Mouse (Mus musculus) kidney, embryonic 15.5 days (tissue): Measurements from ENCODE around the gene Tmem234. TPM values are rescaled to one million over a fixed set of nuclear protein-coding genes. Genes with fewer than 3 reads are reported as not detected.
A peak's percentile ranks its signal among the peaks of the same experiment; 100 is the strongest.

Experiments
- ATAC-seq: fragments of 200-750 bp; cut with Nextera tagmentation; replicated peaks from 2 replicates; pipeline ENCODE4 v1.8.0; 2017; ENCODE audit warnings: moderate TSS enrichment; ENCODE audit not compliant: low FRiP score
- H3K27ac ChIP-seq: fragments of 300-500 bp; sonication (generic); 2 replicates; pipeline ENCODE4 v1.5.1; 2015; ENCODE audit warnings: mild to moderate bottlenecking, inconsistent platforms
- H3K27me3 ChIP-seq: fragments of 300-500 bp; sonication (generic); 2 replicates; pipeline ENCODE4 v1.6.1; 2015; ENCODE audit warnings: inconsistent platforms
- H3K36me3 ChIP-seq: fragments of 300-500 bp; sonication (generic); 2 replicates; pipeline ENCODE4 v1.6.1; 2015; ENCODE audit warnings: inconsistent platforms
- H3K4me1 ChIP-seq: fragments of 300-500 bp; sonication (generic); 2 replicates; pipeline ENCODE4 v1.6.1; 2015; ENCODE audit warnings: inconsistent platforms
- H3K4me2 ChIP-seq: fragments of 300-500 bp; sonication (generic); 2 replicates; pipeline ENCODE4 v1.6.1; 2015; ENCODE audit warnings: moderate library complexity, mild to moderate bottlenecking, inconsistent platforms
- H3K4me3 ChIP-seq: fragments of 300-500 bp; sonication (generic); replicated peaks from 2 replicates; pipeline ENCODE4 v1.5.1; 2015; ENCODE audit warnings: mild to moderate bottlenecking, inconsistent platforms
- H3K9ac ChIP-seq: fragments of 300-500 bp; sonication (generic); 2 replicates; pipeline ENCODE4 v1.6.1; 2015; ENCODE audit warnings: mild to moderate bottlenecking, inconsistent platforms
- H3K9me3 ChIP-seq: fragments of 300-500 bp; sonication (generic); replicated peaks from 2 replicates; pipeline ENCODE4 v1.6.1; 2016; ENCODE audit warnings: inconsistent platforms
- WGBS: fragments of 180-500 bp; shearing (Covaris S2); methylation state at CpG from one replicate; pipeline ENCODE4 v1.1.7; 2015; ENCODE audit warnings: mixed read lengths; 5-methylcytosine and 5-hydroxymethylcytosine counted together
- microRNA-seq: library from miRNA; unstranded; fragments of <30 nt; microRNA quantifications from one replicate; pipeline ENCODE4, GENCODE M21; 2016
- polyA plus RNA-seq: library from polyadenylated mRNA; unstranded; fragments of >200 nt; fragmentation: Nextera tagmentation; extraction: Ambion mirVana; gene quantifications from 2 replicates; pipeline ENCODE4 v1.2.1, GENCODE M21; 2015

Gene Tmem234
- polyA plus RNA-seq, 1 experiment from 2014 or later = 215 TPM

- H3K9ac ChIP-seq = no peak overlapping the region
- no peak overlapping the region for H3K4me2 ChIP-seq
- peaks cover 95% of the 10 kb centered on the region for H3K36me3 ChIP-seq
- no peaks in the 10 kb centered on the region for H3K9me3 ChIP-seq
- no peak overlapping the region for H3K4me3 ChIP-seq
- WGBS = 92% methylated on average over 14 of the region's 14 CpGs
- H3K27ac ChIP-seq = no peak overlapping the region
- ATAC-seq = no peak
- no peaks in the 10 kb centered on the region for H3K4me1 ChIP-seq
- H3K27me3 ChIP-seq = no peaks in the 10 kb centered on the region
Measured at GRCm38 (mm10) chr4:129654770-129655169, 54.3 kb downstream of the Tmem234 start.

- ATAC-seq = no peak
- no peaks in the 10 kb centered on the region for H3K4me1 ChIP-seq
- H3K36me3 ChIP-seq = peaks cover 73% of the 10 kb centered on the region
- H3K27me3 ChIP-seq = no peaks in the 10 kb centered on the region
- no peak overlapping the region for H3K4me2 ChIP-seq
- H3K9ac ChIP-seq = no peak overlapping the region
- H3K4me3 ChIP-seq = no peak overlapping the region
- WGBS = 83% methylated on average over 3 of the region's 3 CpGs
- no peaks in the 10 kb centered on the region for H3K9me3 ChIP-seq
- no peak overlapping the region for H3K27ac ChIP-seq
Measured at GRCm38 (mm10) chr4:129661584-129661983, 61.1 kb downstream of the Tmem234 start.

- no peaks in the 10 kb centered on the region for H3K27me3 ChIP-seq
- H3K9me3 ChIP-seq = no peaks in the 10 kb centered on the region
- no peak for ATAC-seq
- no peak overlapping the region for H3K27ac ChIP-seq
- no peak overlapping the region for H3K4me3 ChIP-seq
- WGBS = 88% methylated on average over 3 of the region's 3 CpGs
- no peaks in the 10 kb centered on the region for H3K4me1 ChIP-seq
- peaks cover 70% of the 10 kb centered on the region for H3K36me3 ChIP-seq
- no peak overlapping the region for H3K9ac ChIP-seq
- no peak overlapping the region for H3K4me2 ChIP-seq
Measured at GRCm38 (mm10) chr4:129662255-129662813, 61.9 kb downstream of the Tmem234 start.

- ATAC-seq = 0 out of 2 replicates have a peak, but pooled peaks have one; percentile 52
Measured at GRCm38 (mm10) chr4:129671491-129672082, 71.1 kb downstream of the Tmem234 start.

GRCm38 (mm10) chr4:129672083-129672877 lies 71.8 kb downstream of the Tmem234 start, which contains the start of gene Kpna6:
Kpna6 (minus strand) TSS chr4:129672767.
- Histone ChIP-seq H3K9ac (peak within 1 kb of the TSS; percentile 96), H3K27ac (peak within 1 kb of the TSS; percentile 97), H3K4me2 (peak within 1 kb of the TSS; percentile 80), H3K9me3 (no peaks in the 10 kb centered on the region), H3K4me1 (peaks cover 17% of the 10 kb centered on the region), H3K4me3 (peak within 1 kb of the TSS; percentile 85), H3K36me3 (peaks cover 35% of the 10 kb centered on the region), H3K27me3 (no peaks in the 10 kb centered on the region)
- under 1% methylated on average over 65 of the region's 65 CpGs for WGBS
- peak; percentile 89 for ATAC-seq

More at GRCm38 (mm10) chr4:129671491-129672082, 71.1 kb downstream of the Tmem234 start:
- no peaks in the 10 kb centered on the region for H3K9me3 ChIP-seq
- peak overlapping the region; percentile 97 for H3K27ac ChIP-seq
- peaks cover 17% of the 10 kb centered on the region for H3K4me1 ChIP-seq
- H3K27me3 ChIP-seq = no peaks in the 10 kb centered on the region
- H3K4me3 ChIP-seq = peak overlapping the region; percentile 85
- peak overlapping the region; percentile 80 for H3K4me2 ChIP-seq
- peak overlapping the region; percentile 96 for H3K9ac ChIP-seq
- H3K36me3 ChIP-seq = peaks cover 32% of the 10 kb centered on the region
- 7% methylated on average over 12 of the region's 12 CpGs for WGBS

- 3% methylated on average over 10 of the region's 10 CpGs for WGBS
Measured at GRCm38 (mm10) chr4:129672878-129673449, 72.5 kb downstream of the Tmem234 start.

More at GRCm38 (mm10) chr4:129672878-129673449, 72.5 kb downstream of the Tmem234 start:
- no peaks in the 10 kb centered on the region for H3K27me3 ChIP-seq
- ATAC-seq = no peak; the same call in 1 of the 2 replicates
- H3K4me2 ChIP-seq = peak overlapping the region; percentile 80
- H3K9me3 ChIP-seq = no peaks in the 10 kb centered on the region
- H3K4me3 ChIP-seq = peak overlapping the region; percentile 85
- H3K9ac ChIP-seq = 0 out of 2 replicates have a peak overlapping the region, but pooled peaks have one; percentile 96
- peaks cover 41% of the 10 kb centered on the region for H3K36me3 ChIP-seq
- peak overlapping the region; percentile 97 for H3K27ac ChIP-seq
- peaks cover 17% of the 10 kb centered on the region for H3K4me1 ChIP-seq

Small RNA genes lying within 50 kb of the gene (microRNA-seq; reads per million reads assigned to microRNA genes)
- gene Mir8119 = not detected

Other genes with a start within 250 kb of the Tmem234 start
- gene Zbtb8a, start 222.6 kb upstream of the Tmem234 start, polyA plus RNA-seq = 15.7 and 18.0 TPM in 2 replicates
- gene Zbtb8b, start 159.8 kb upstream of the Tmem234 start, polyA plus RNA-seq = 4.1 and 4.9 TPM in 2 replicates
- 26.4 and 28.8 TPM in 2 replicates for gene Bsdc1, start 139.1 kb upstream of the Tmem234 start, polyA plus RNA-seq
- not detected in 2 replicates for gene Tssk3, start 109.6 kb upstream of the Tmem234 start, polyA plus RNA-seq
- gene Fam229a, start 109.5 kb upstream of the Tmem234 start, polyA plus RNA-seq = not detected in 2 replicates
- 881 and 886 TPM in 2 replicates for gene Marcksl1, start 87.1 kb upstream of the Tmem234 start, polyA plus RNA-seq
- 264 and 274 TPM in 2 replicates for gene Hdac1, start 58.0 kb upstream of the Tmem234 start, polyA plus RNA-seq
- 11.3 and 11.4 TPM in 2 replicates for gene Lck, start 27.0 kb upstream of the Tmem234 start, polyA plus RNA-seq
- gene Fam167b, start 22.1 kb upstream of the Tmem234 start, polyA plus RNA-seq = 27.8 and 29.1 TPM in 2 replicates
- gene Eif3i, start within 50 bp of the Tmem234 start, polyA plus RNA-seq = 287 and 288 TPM in 2 replicates
- gene Dcdc2b, start 13.6 kb downstream of the Tmem234 start, polyA plus RNA-seq = 2.1 and 2.4 TPM in 2 replicates
- gene Iqcc, start 18.4 kb downstream of the Tmem234 start, polyA plus RNA-seq = 29.4 TPM in 2 replicates
- 52.4 and 65.7 TPM in 2 replicates for gene Ccdc28b, start 23.3 kb downstream of the Tmem234 start, polyA plus RNA-seq
- 82.1 and 84.4 TPM in 2 replicates for gene Txlna, start 40.4 kb downstream of the Tmem234 start, polyA plus RNA-seq
- 18.6 and 18.7 TPM in 2 replicates for gene Kpna6, start 72.1 kb downstream of the Tmem234 start, polyA plus RNA-seq
- gene Tmem39b, start 96.2 kb downstream of the Tmem234 start, polyA plus RNA-seq = 20.2 and 21.6 TPM in 2 replicates
- 118 and 125 TPM in 2 replicates for gene Khdrbs1, start 141.6 kb downstream of the Tmem234 start, polyA plus RNA-seq
- gene Ptp4a2, start 210.6 kb downstream of the Tmem234 start, polyA plus RNA-seq = 311 and 374 TPM in 2 replicates